ENCODE assay signal across 35 mouse cellular contexts in genomic region chr12:92919920-92920319, GRCm38 (mm10).
"Had no signal": no experiment of that assay in that cellular context is flagged by ENCODE, and none has a peak within 500 bp of the region (broad histone marks: within the 10 kb centered on the region; RNA-seq: fewer than 3 reads in every experiment).

No protein-coding gene starts in this region.

- H3K9ac ChIP-seq: heart, embryonic 12.5 days; heart, embryonic 13.5 days; heart, embryonic 15.5 days; hindbrain, embryonic 12.5 days; hindbrain, embryonic 13.5 days; hindbrain, embryonic 14.5 days; hindbrain, embryonic 15.5 days; intestine, embryonic 15.5 days; kidney, embryonic 15.5 days had no signal

- H3K27me3 ChIP-seq: heart, embryonic 12.5 days; heart, embryonic 13.5 days; heart, embryonic 15.5 days; hindbrain, embryonic 12.5 days; hindbrain, embryonic 13.5 days; hindbrain, embryonic 15.5 days; intestine, embryonic 15.5 days; kidney, embryonic 15.5 days had no signal

- ATAC-seq: hindbrain, embryonic 16.5 days; hindbrain, postnatal 0 days; inflammation-experienced regulatory T-cells, adult 6 months; intestine, embryonic 15.5 days; intestine, embryonic 16.5 days; intestine, postnatal 0 days had no signal

- H3K4me2 ChIP-seq: heart, embryonic 11.5 days; heart, embryonic 12.5 days; heart, embryonic 13.5 days; heart, embryonic 15.5 days; hindbrain, embryonic 12.5 days; hindbrain, embryonic 13.5 days; hindbrain, embryonic 14.5 days; hindbrain, embryonic 15.5 days; intestine, embryonic 15.5 days; kidney, embryonic 15.5 days had no signal

- H3K27ac ChIP-seq: heart, embryonic 10.5 days; heart, embryonic 13.5 days; heart, embryonic 15.5 days; hindbrain, embryonic 10.5 days; hindbrain, embryonic 12.5 days; hindbrain, embryonic 13.5 days; hindbrain, embryonic 14.5 days; hindbrain, embryonic 15.5 days; hindbrain, postnatal 0 days; intestine, embryonic 15.5 days; kidney, embryonic 15.5 days; kidney, postnatal 0 days; layer of hippocampus, adult 2 months had no signal

- H3K36me3 ChIP-seq: heart, embryonic 10.5 days; heart, embryonic 12.5 days; heart, embryonic 13.5 days; heart, embryonic 15.5 days; hindbrain, embryonic 10.5 days; hindbrain, embryonic 12.5 days; hindbrain, embryonic 13.5 days; hindbrain, embryonic 15.5 days; intestine, embryonic 15.5 days; kidney, embryonic 15.5 days had no signal

- H3K4me1 ChIP-seq: heart, embryonic 10.5 days; heart, embryonic 12.5 days; heart, embryonic 13.5 days; heart, embryonic 15.5 days; hindbrain, embryonic 10.5 days; hindbrain, embryonic 12.5 days; hindbrain, embryonic 13.5 days; hindbrain, embryonic 15.5 days; intestine, embryonic 15.5 days; kidney, embryonic 15.5 days had no signal

- DNase-seq: heart, postnatal 10 days; heart, postnatal 14 days; heart, postnatal 36 days; heart, postnatal 4 days; kidney, adult 11 months; kidney, adult 18-20 months; kidney, adult 2 months; kidney, adult 8-10 months; kidney, adult 9 months; kidney, postnatal 10 days; kidney, postnatal 14 days; kidney, postnatal 25 days; kidney, postnatal 36 days; kidney, postnatal 4 days; layer of hippocampus, adult 9-11 months; layer of hippocampus, postnatal 36 days had no signal

- H3K9me3 ChIP-seq: heart, embryonic 10.5 days; heart, embryonic 12.5 days; heart, embryonic 13.5 days; heart, embryonic 15.5 days; hindbrain, embryonic 10.5 days; hindbrain, embryonic 12.5 days; hindbrain, embryonic 13.5 days; hindbrain, embryonic 15.5 days; intestine, embryonic 15.5 days; kidney, embryonic 15.5 days had no signal

- H3K4me3 ChIP-seq: heart, embryonic 10.5 days; heart, embryonic 12.5 days; heart, embryonic 13.5 days; heart, embryonic 15.5 days; hindbrain, embryonic 10.5 days; hindbrain, embryonic 12.5 days; hindbrain, embryonic 13.5 days; hindbrain, embryonic 15.5 days; intestine, embryonic 15.5 days; kidney, embryonic 15.5 days; layer of hippocampus, adult 2 months had no signal
